Mouse (Mus musculus) liver, postnatal 0 days (tissue): ENCODE measurements around the gene Dtx2. TPM values are rescaled to one million over a fixed set of nuclear protein-coding genes. Genes with fewer than 3 reads are reported as not detected.

ENCODE experiments used
- ATAC-seq: fragments of 200-750 bp; cut with Nextera tagmentation; 2 replicates; pipeline ENCODE4 v1.8.0; 2017; ENCODE audit warnings: mild to moderate bottlenecking, moderate library complexity
- DNase-seq: peaks from one replicate; pipeline ENCODE4 v3.0.0-alpha.2; 2016
- H3K27ac ChIP-seq: fragments of 300-500 bp; sonication (generic); 2 replicates; pipeline ENCODE4 v1.5.1; 2014; ENCODE audit warnings: antibody characterized with exemption, moderate library complexity, mild to moderate bottlenecking, low read depth
- H3K27me3 ChIP-seq: fragments of 300-500 bp; sonication (generic); 2 replicates; pipeline ENCODE4 v1.6.1; 2014; ENCODE audit warnings: low read length, control low read depth, mixed read lengths; ENCODE audit not compliant: insufficient read depth
- H3K36me3 ChIP-seq: fragments of 300-500 bp; sonication (generic); replicated peaks from 2 replicates; pipeline ENCODE4 v1.6.1; 2014; ENCODE audit warnings: mild to moderate bottlenecking, control low read depth, low read length, moderate library complexity, mixed read lengths; ENCODE audit not compliant: insufficient read depth
- H3K4me1 ChIP-seq: fragments of 300-500 bp; sonication (generic); 2 replicates; pipeline ENCODE4 v1.6.1; 2014; ENCODE audit warnings: antibody characterized with exemption, mild to moderate bottlenecking, control low read depth; ENCODE audit not compliant: insufficient read depth
- H3K4me2 ChIP-seq: fragments of 300-500 bp; sonication (generic); 2 replicates; pipeline ENCODE4 v1.6.1; 2014; ENCODE audit warnings: low read depth, mild to moderate bottlenecking, low read length, moderate library complexity, mixed read lengths
- H3K4me3 ChIP-seq: fragments of 300-500 bp; sonication (generic); 2 replicates; pipeline ENCODE4 v1.5.1; 2014; ENCODE audit warnings: low read depth, low read length
- H3K9ac ChIP-seq: fragments of 300-500 bp; sonication (generic); replicated peaks from 2 replicates; pipeline ENCODE4 v1.6.1; 2014; ENCODE audit warnings: mild to moderate bottlenecking, moderate library complexity
- H3K9me3 ChIP-seq: fragments of 300-500 bp; sonication (generic); 2 replicates; pipeline ENCODE4 v1.6.1; 2016; ENCODE audit warnings: mild to moderate bottlenecking, control low read depth, low read length, mixed read lengths
- CTCF ChIP-seq: sonication (generic); IDR thresholded peaks from 2 replicates; pipeline ENCODE4 v1.5.1; 2016; ENCODE audit warnings: antibody characterized with exemption, low read depth
- EP300 ChIP-seq: IDR thresholded peaks from 2 replicates; pipeline ENCODE4 v1.6.1; 2016; ENCODE audit warnings: antibody characterized with exemption, low read depth, mild to moderate bottlenecking
- WGBS: fragments of 180-500 bp; shearing (Covaris S2); extraction: QIAGEN DNeasy Blood & Tissue Kit; methylation state at CpG from one replicate; pipeline ENCODE4 v1.1.7; 2014; ENCODE audit not compliant: insufficient replicate concordance; 5-methylcytosine and 5-hydroxymethylcytosine counted together
- polyA plus RNA-seq: library from polyadenylated mRNA; unstranded; fragments of >200 nt; fragmentation: Nextera tagmentation; extraction: Ambion mirVana; gene quantifications from 2 replicates; pipeline ENCODE4 v1.2.1, GENCODE M21; 2015

Gene Dtx2
- polyA plus RNA-seq, 1 experiment from 2014 or later: 4.8 TPM

- TF ChIP-seq CTCF (no peak), EP300 (no peak)
- no peak for DNase-seq
- Histone ChIP-seq H3K4me1 (peaks cover 10% of the 10 kb centered on the region; the same call in 1 of the 2 replicates), H3K4me2 (no peak within 1 kb of the TSS), H3K36me3 (no peaks in the 10 kb centered on the region), H3K27me3 (no peaks in the 10 kb centered on the region), H3K4me3 (no peak within 1 kb of the TSS), H3K27ac (no peak within 1 kb of the TSS), H3K9me3 (no peaks in the 10 kb centered on the region), H3K9ac (no peak within 1 kb of the TSS)
- peak; percentile 35; the same call in 1 of the 2 replicates for ATAC-seq
- 58% methylated on average over 17 of the region's 17 CpGs for WGBS
These were observed 43.9 kb downstream of the Dtx2 start, which contains the start of gene Upk3b for GRCm38 (mm10) chr5:136038258-136039214. Gene Upk3b (plus strand): TSS chr5:136038496.

GRCm38 (mm10) chr5:136040210-136040609 is 45.6 kb downstream of the Dtx2 start:
- no peaks in the 10 kb centered on the region for H3K36me3 ChIP-seq
- H3K9ac ChIP-seq: no peak overlapping the region
- TF ChIP-seq EP300 (no peak), CTCF (no peak)
- H3K4me2 ChIP-seq: no peak overlapping the region
- WGBS: 18% methylated on average over 5 of the region's 5 CpGs
- H3K9me3 ChIP-seq: no peaks in the 10 kb centered on the region
- H3K4me3 ChIP-seq: no peak overlapping the region
- H3K27me3 ChIP-seq: no peaks in the 10 kb centered on the region
- DNase-seq: no peak
- no peak for ATAC-seq
- no peak overlapping the region for H3K27ac ChIP-seq
- peaks cover 10% of the 10 kb centered on the region; the same call in 1 of the 2 replicates for H3K4me1 ChIP-seq

- H3K27me3 ChIP-seq: no peaks in the 10 kb centered on the region
- H3K27ac ChIP-seq: no peak overlapping the region
- peak; percentile 39 for DNase-seq
- 50% methylated on average over 2 of the region's 2 CpGs for WGBS
- no peak overlapping the region for H3K4me3 ChIP-seq
- no peaks in the 10 kb centered on the region for H3K36me3 ChIP-seq
- ATAC-seq: no peak
- H3K9me3 ChIP-seq: no peaks in the 10 kb centered on the region
- peaks cover 10% of the 10 kb centered on the region; the same call in 1 of the 2 replicates for H3K4me1 ChIP-seq
- H3K9ac ChIP-seq: no peak overlapping the region
- no peak overlapping the region for H3K4me2 ChIP-seq
- TF ChIP-seq CTCF (no peak), EP300 (no peak)
These were observed 46.7 kb downstream of the Dtx2 start for GRCm38 (mm10) chr5:136041260-136041659.

GRCm38 (mm10) chr5:136041666-136042065 is 47.1 kb downstream of the Dtx2 start:
- Histone ChIP-seq H3K36me3 (no peaks in the 10 kb centered on the region), H3K27me3 (no peaks in the 10 kb centered on the region), H3K4me2 (no peak overlapping the region), H3K9ac (no peak overlapping the region), H3K4me3 (no peak overlapping the region), H3K9me3 (no peaks in the 10 kb centered on the region), H3K4me1 (peaks cover 10% of the 10 kb centered on the region; the same call in 1 of the 2 replicates), H3K27ac (no peak overlapping the region)
- DNase-seq: no peak
- TF ChIP-seq CTCF (no peak), EP300 (no peak)
- ATAC-seq: no peak
- WGBS: 84% methylated on average over 8 of the region's 8 CpGs

GRCm38 (mm10) chr5:136044865-136045264 is 50.3 kb downstream of the Dtx2 start:
- Histone ChIP-seq H3K36me3 (no peaks in the 10 kb centered on the region), H3K27ac (no peak overlapping the region), H3K9ac (no peak overlapping the region), H3K4me2 (no peak overlapping the region), H3K4me1 (peaks cover 7% of the 10 kb centered on the region; the same call in 1 of the 2 replicates), H3K4me3 (no peak overlapping the region), H3K9me3 (no peaks in the 10 kb centered on the region), H3K27me3 (no peaks in the 10 kb centered on the region)
- TF ChIP-seq EP300 (no peak), CTCF (peak; percentile 53)
- 62% methylated on average over 13 of the region's 13 CpGs for WGBS
- ATAC-seq: no peak
- no peak for DNase-seq

- DNase-seq (no peak), ATAC-seq (no peak)
- Histone ChIP-seq H3K36me3 (no peaks in the 10 kb centered on the region), H3K4me1 (peaks cover 3% of the 10 kb centered on the region; the same call in 1 of the 2 replicates), H3K27me3 (no peaks in the 10 kb centered on the region), H3K9ac (no peak overlapping the region), H3K9me3 (no peaks in the 10 kb centered on the region), H3K4me2 (no peak overlapping the region), H3K27ac (no peak overlapping the region), H3K4me3 (no peak overlapping the region)
- 34% methylated on average over 9 of the region's 9 CpGs for WGBS
- TF ChIP-seq EP300 (no peak), CTCF (peak; percentile 54)
These were observed 50.8 kb downstream of the Dtx2 start for GRCm38 (mm10) chr5:136045408-136045807.
